Mouse (Mus musculus) cerebellum, adult (tissue): Measurements from ENCODE around the gene Prr5.

Experiments
- ATAC-seq: cut with Nextera tagmentation; 2 replicates; pipeline ENCODE4 v1.9.2; 2017; ENCODE audit warnings: mild to moderate bottlenecking, moderate library complexity, mixed read lengths; ENCODE audit not compliant: insufficient number of reproducible peaks, low FRiP score, low TSS enrichment

Prr5 gene

DNA sequence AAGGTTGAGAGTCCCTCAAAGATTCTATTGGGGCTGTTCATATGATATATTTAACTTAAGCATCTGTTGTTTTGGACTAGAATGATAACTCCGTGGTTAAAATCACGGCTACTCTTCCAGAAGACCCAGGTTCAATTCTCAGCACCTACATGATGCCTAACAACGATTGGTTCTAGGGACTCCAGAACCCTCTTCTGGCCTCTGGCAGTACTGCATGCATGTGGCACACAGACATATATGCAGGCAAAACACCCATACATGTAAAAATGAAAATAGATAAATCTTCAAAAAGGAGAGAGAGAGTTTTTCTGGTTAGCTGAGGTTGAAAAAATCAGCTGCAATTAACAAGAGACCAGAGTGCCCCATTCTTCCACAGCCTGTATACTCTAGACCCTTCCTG is 12.7 kb upstream of the Prr5 start:
- ATAC-seq = no peak

GRCm38 (mm10) chr15:84657384-84658064 is 11.9 kb upstream of the Prr5 start:
- ATAC-seq = no peak

DNA sequence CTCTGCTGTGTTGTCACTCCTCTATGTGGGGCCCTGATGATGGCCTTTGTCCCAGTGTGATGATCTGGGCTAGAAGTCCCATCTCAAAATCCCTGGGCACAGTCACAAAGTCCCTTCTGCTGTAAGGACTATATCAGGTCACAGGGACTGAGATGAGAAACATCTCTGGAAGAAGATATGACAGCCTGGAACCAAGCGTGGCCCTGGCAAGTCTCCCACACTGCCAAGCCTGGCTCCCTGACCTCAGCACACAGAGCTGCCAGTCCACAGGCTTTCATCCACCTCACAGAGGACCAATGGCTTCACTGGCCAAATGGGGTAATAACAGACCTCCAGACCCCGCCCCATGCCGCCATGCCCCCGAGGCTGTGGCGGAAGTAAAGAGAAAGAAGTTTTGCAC is 10.8 kb upstream of the Prr5 start:
- ATAC-seq = no peak

- no peak for ATAC-seq
These were observed 9.6 kb upstream of the Prr5 start for GRCm38 (mm10) chr15:84659856-84660255.

DNA sequence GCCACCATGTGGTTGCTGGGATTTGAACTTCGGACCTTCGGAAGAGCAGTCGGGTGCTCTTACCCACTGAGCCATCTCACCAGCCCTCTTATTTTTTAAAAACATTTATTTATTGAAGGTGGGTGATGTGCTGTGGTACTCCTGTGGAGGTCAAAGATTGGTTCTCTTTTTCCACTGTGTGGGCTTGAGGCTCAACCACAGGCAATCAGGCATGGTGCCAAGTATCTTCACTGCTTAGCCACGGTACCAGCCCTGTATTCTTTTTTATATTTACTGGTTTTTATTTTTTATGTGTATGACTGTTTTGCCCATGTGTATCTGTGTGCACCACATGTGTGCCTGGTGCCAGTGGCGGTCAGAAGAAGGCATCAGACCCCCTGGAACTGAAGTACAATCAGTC is 8.1 kb upstream of the Prr5 start:
- ATAC-seq = no peak

DNA sequence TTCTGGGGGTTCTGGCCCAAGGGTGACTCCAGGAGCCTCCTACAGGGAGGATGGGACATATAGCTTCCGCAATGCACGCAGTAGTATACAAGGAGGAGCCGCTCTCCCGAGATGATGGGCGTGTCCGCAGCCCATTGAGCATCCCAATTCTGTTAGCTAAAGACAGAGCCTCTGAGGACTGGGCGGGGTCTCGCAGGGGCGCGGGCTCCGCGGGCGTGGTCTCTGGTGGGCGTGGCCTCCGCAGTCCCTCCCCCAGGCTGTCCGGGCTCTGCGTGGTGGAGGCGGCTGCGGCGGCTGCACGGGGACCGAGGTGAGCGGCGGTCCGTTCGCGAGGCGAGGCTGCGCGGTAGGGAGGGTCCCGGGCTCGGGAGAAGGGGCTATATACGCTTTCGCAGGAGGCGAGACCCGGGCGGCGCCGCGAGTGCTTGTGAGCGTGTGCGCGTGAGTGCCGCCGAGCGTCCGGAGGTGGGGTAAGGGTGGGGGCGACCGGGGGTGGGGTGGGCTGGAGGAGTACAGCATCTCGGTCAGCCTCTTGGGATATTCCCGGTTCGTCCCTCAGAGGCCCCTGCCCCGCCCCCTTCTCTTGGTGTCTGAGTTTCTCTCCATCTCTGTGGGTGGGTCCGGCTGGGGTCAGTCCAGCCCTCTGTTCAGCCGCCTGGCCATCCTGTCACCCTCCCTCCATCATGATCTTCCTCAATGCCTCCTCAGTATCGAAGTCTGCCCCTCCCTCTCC is 6.3 kb upstream of the Prr5 start:
- no peak for ATAC-seq

- ATAC-seq = no peak
These were observed 5.7 kb upstream of the Prr5 start for GRCm38 (mm10) chr15:84663685-84664060.

DNA sequence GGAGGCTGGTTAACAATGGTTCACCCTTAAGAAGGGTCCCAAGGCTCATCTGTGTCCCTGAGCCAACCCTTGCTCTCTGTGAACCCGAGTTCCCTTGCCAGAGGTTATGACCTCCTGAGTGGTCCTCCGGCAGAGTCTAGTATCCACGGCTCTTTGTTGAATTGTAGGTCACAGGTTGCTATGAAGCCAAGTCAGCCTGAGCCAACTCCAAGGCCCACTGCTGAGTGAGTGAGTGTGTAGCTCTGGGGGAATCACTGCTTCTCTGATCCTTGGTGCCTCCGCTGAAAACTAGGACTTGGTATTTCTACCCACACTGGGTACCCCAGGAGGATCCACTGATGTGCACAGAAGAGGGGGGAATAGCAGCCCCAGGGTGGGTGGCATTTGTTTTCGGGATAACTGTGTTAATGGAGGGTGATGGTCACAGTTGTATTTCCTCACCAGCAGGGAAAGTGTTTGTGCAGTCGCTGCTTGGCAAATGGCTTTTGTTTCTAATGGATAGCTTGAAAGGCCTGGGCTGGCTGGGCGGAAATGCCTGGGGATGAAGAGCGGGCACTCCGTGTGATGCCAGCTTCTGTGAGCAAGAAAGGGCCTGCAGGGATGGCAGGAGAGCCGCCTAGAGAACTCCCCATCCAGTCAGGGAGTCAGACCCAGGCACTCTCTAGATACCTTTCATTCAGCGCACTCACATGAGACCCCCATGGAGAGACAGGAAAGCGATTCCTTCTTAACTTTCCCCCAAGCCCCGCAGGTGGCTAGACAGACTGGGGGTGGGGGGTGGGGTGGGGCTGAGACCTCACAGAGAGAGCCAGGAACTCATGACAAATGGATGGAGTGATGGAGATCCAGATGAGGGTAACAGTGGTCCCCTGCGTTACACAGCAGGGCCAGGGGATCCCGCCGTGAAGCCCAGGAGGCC is 4.6 kb upstream of the Prr5 start:
- no peak for ATAC-seq

- ATAC-seq = no peak
These were observed 3.8 kb upstream of the Prr5 start for GRCm38 (mm10) chr15:84665662-84666061.

- no peak for ATAC-seq
These were observed 3.4 kb upstream of the Prr5 start for GRCm38 (mm10) chr15:84666065-84666464.

- no peak for ATAC-seq
These were observed 1.8 kb upstream of the Prr5 start for GRCm38 (mm10) chr15:84667601-84668000.

DNA sequence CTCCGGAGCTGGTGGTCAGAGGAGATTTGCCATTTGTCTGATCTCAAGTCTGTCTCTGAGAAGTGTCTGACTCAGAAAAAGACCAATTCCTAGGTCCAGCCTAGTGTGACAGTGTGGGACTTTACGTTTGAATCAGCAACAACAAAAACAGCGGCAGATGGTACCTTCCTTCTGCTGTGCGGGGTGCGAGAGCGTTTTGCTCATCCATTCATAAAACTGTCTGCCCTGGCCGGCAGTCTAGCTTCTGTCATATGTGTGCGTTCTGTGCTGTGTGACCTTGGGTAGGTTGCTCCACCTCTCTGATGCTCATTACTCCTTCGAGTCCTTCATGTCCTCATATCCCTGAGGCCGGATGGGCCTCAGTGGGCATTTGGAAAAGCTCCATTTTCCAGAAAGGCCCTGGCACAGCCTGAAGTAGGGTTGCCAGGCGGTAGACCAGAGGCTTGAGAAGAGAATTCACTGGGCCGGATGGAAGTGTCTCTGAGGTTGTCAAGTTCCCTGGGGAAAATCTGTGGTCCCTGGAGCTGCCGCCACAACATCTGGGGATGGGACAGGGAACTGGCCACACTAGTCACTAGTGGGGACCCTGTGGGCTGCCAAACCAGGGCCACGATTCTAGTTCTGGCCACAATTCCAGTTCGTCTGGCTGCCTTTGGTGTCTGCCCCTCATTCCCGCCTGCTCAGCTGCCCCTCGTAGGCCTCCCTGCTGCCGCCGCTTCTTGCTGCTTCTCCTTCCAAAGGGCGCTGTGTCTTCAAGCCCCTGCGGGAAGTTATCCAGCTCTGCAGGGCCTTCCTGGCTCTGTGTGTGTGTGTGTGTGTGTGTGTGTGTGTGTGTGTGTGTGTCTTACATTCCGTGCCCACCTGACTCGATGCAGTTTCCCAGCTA is 594 bp downstream of the Prr5 start:
- no peak for ATAC-seq

- no peak for ATAC-seq
These were observed 1.2 kb downstream of the Prr5 start for GRCm38 (mm10) chr15:84670657-84671055.

GRCm38 (mm10) chr15:84671401-84672307 is 2.2 kb downstream of the Prr5 start:
- ATAC-seq = no peak

DNA sequence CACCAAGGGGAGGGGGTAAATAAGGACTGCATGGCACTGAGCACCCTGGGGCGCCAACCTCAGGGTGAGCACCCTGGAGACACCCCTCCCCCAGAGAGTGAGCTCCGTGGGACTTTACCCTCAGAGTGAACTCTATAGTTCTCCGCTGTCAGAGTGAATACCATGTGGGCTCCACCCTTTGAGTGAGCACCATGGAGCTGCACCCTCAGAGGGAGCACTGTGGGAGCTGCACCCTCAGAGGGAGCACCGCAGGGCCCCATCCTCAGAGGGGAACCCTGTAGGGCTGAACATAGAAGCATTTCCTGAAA is 2.8 kb downstream of the Prr5 start:
- no peak for ATAC-seq

GRCm38 (mm10) chr15:84672616-84673015 is 3.2 kb downstream of the Prr5 start:
- ATAC-seq = no peak

- ATAC-seq = no peak
These were observed 5.1 kb downstream of the Prr5 start for GRCm38 (mm10) chr15:84674329-84675067.

- ATAC-seq = no peak
These were observed 5.9 kb downstream of the Prr5 start for GRCm38 (mm10) chr15:84675317-84675716.

DNA sequence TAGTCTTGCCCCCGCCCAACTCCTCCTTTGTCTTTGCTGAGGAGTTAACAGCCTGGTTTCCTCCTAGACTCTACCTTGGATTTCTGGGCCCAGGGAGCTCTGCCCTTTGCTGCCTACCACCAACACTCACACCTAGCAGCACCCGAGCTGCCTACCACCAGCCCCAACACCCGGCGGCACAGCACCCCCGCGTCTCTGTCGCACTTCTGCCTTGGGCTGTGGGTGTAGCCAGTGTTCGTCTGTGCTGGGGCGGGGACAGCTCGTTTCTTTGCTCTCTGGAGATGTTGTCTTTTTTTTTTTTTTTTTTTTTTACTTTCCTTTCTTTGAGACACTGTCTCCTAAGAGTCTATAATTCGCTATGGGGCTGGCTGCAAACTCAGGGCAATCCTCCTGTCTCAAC is 8.5 kb downstream of the Prr5 start:
- ATAC-seq = no peak
